Mouse (Mus musculus) urinary bladder, postnatal 25 days (tissue): Measurements from ENCODE around the gene Aven.

Experiments
- DNase-seq: peaks from one replicate; pipeline ENCODE4 v3.0.0; 2022; ENCODE audit warnings: low spot score

The Aven gene

DNA sequence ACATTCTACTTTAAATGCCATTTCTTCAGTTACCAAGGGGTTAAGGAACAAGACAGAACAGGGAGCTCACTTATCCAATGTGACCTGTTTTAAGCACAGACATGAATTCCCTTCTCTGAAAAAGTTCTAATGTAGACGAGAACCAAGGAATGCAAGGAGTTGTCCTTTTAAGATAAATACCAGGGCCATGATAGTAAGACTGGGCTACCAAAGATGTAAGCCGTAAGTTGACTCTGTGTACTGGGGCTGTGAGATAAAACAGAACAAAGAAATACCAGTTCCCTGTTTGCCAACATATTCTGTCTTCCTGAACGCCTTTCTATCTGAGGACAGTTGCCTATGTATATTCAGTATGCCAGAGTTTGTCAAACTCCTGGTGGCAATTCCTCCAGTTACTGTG is 176.7 kb downstream of the Aven start:
- DNase-seq, result no peak

GRCm38 (mm10) chr2:112676175-112676574 is 183.4 kb downstream of the Aven start:
- no peak for DNase-seq

- no peak for DNase-seq
These were observed 184.0 kb downstream of the Aven start for GRCm38 (mm10) chr2:112676721-112677120.

DNA sequence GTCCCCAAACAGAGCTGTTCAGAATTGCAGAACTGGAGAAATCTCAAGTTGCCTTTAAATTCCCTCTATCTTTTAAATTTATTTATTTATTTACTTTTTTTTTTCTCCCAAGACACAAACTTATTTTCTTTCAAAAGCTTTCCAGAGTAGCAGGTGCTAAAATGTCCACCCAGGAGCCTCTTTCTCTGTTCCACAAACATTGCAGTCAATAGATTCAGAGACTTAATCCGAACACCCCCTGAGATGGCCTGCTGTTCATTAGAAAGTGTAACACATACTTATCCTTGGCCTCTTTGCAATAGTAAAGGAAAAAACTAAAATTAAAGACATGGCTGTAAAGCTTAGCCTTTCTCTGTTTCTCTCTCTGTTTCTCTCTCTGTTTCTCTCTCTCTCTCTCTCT is 184.5 kb downstream of the Aven start:
- DNase-seq, result no peak

DNA sequence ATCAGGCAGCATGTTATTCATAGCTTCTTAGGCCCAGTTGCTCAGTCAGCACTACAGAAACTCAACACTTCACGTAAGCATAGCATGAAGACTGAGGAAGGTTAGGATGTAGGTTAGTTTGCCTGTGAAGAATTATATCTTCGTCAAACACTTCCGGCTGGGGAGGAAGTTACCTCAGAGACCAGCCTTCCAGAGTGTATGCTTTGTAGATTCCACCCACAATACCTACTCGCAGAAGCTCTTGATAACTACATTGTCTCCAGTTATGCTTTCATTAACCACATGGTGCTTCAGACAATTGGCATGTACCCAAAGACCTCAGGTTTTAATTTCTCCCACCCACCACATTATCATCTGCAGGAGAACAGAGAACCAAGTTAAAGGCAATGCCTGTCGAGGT is 189.1 kb downstream of the Aven start:
- DNase-seq, result no peak
